Mouse (Mus musculus) ES-E14 (cell line): ENCODE results near the gene Agps.

Source experiments
- CHD2 ChIP-seq: IDR thresholded peaks from 2 replicates; pipeline ENCODE4 v1.6.1; 2014; ENCODE audit warnings: mild to moderate bottlenecking, low read depth, low read length, inconsistent platforms
- HCFC1 ChIP-seq: IDR thresholded peaks from 2 replicates; pipeline ENCODE4 v1.6.1; 2012; ENCODE audit warnings: low read length, inconsistent platforms, borderline replicate concordance; ENCODE audit not compliant: insufficient read depth
- MAFK ChIP-seq: IDR thresholded peaks from 2 replicates; pipeline ENCODE4 v1.6.1; 2014; ENCODE audit warnings: mild to moderate bottlenecking, low read depth, low read length, inconsistent platforms; ENCODE audit not compliant: insufficient read depth
- ZC3H11A ChIP-seq: IDR thresholded peaks from 2 replicates; pipeline ENCODE4 v1.6.1; 2012; ENCODE audit warnings: low read depth, mild to moderate bottlenecking, inconsistent platforms, low read length, borderline replicate concordance
- ZNF384 ChIP-seq: IDR thresholded peaks from 2 replicates; pipeline ENCODE4 v1.6.1; 2012; ENCODE audit warnings: low read depth, low read length, inconsistent platforms

DNA sequence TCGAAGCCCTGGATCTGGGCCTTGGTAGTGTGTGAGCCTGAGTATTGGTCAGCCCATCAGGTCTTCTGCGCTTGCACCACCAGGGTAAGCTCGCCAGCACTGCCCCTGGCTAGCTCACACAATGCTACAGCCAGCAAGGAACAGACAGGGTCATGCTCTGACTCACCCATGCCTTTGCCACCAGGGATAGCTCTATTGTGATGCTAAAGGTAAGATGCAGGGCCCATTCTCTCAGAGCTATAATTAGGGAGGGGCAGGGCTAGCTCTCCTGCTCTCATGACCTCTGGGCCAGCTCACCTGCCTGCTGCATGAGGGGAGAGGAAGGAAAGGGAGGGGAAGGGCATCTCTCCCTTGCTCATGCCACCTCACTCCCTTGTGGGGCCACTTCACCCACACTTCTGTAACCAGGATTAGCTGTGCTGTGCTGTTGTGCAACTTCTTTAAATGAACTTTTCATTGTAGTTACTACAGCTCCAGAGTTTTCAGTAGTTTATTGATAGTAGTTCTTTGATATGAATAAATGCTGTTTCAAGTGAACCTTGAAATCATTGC lies 42.1 kb downstream of the Agps start:
- no peak for TF ChIP-seq ZC3H11A
- no peak for TF ChIP-seq CHD2
- TF ChIP-seq HCFC1 = no peak; the same call in 1 of the 2 replicates
- no peak for TF ChIP-seq MAFK
- TF ChIP-seq ZNF384 = no peak
